Mouse (Mus musculus) kidney, embryonic 15.5 days (tissue): ENCODE data around the gene Tcfl5. TPM values are rescaled to one million over a fixed set of nuclear protein-coding genes. Genes with fewer than 3 reads are reported as not detected.

Experiments
- ATAC-seq: fragments of 200-750 bp; cut with Nextera tagmentation; replicated peaks from 2 replicates; pipeline ENCODE4 v1.8.0; 2017; ENCODE audit warnings: moderate TSS enrichment; ENCODE audit not compliant: low FRiP score
- H3K27ac ChIP-seq: fragments of 300-500 bp; sonication (generic); 2 replicates; pipeline ENCODE4 v1.5.1; 2015; ENCODE audit warnings: mild to moderate bottlenecking, inconsistent platforms
- H3K27me3 ChIP-seq: fragments of 300-500 bp; sonication (generic); 2 replicates; pipeline ENCODE4 v1.6.1; 2015; ENCODE audit warnings: inconsistent platforms
- H3K36me3 ChIP-seq: fragments of 300-500 bp; sonication (generic); 2 replicates; pipeline ENCODE4 v1.6.1; 2015; ENCODE audit warnings: inconsistent platforms
- H3K4me1 ChIP-seq: fragments of 300-500 bp; sonication (generic); 2 replicates; pipeline ENCODE4 v1.6.1; 2015; ENCODE audit warnings: inconsistent platforms
- H3K4me2 ChIP-seq: fragments of 300-500 bp; sonication (generic); 2 replicates; pipeline ENCODE4 v1.6.1; 2015; ENCODE audit warnings: moderate library complexity, mild to moderate bottlenecking, inconsistent platforms
- H3K4me3 ChIP-seq: fragments of 300-500 bp; sonication (generic); replicated peaks from 2 replicates; pipeline ENCODE4 v1.5.1; 2015; ENCODE audit warnings: mild to moderate bottlenecking, inconsistent platforms
- H3K9ac ChIP-seq: fragments of 300-500 bp; sonication (generic); 2 replicates; pipeline ENCODE4 v1.6.1; 2015; ENCODE audit warnings: mild to moderate bottlenecking, inconsistent platforms
- H3K9me3 ChIP-seq: fragments of 300-500 bp; sonication (generic); replicated peaks from 2 replicates; pipeline ENCODE4 v1.6.1; 2016; ENCODE audit warnings: inconsistent platforms
- WGBS: fragments of 180-500 bp; shearing (Covaris S2); methylation state at CpG from one replicate; pipeline ENCODE4 v1.1.7; 2015; ENCODE audit warnings: mixed read lengths; 5-methylcytosine and 5-hydroxymethylcytosine counted together
- polyA plus RNA-seq: library from polyadenylated mRNA; unstranded; fragments of >200 nt; fragmentation: Nextera tagmentation; extraction: Ambion mirVana; gene quantifications from 2 replicates; pipeline ENCODE4 v1.2.1, GENCODE M21; 2015

Tcfl5 gene
- polyA plus RNA-seq, 1 experiment from 2014 or later = 0.23 TPM

- 39% methylated on average over 6 of the region's 6 CpGs for WGBS
- peaks cover 11% of the 10 kb centered on the region for H3K4me1 ChIP-seq
- no peaks in the 10 kb centered on the region for H3K36me3 ChIP-seq
These were observed 12.6 kb upstream of the Tcfl5 start for GRCm38 (mm10) chr2:180655150-180655549.

GRCm38 (mm10) chr2:180654666-180655065 lies 12.2 kb upstream of the Tcfl5 start:
- Histone ChIP-seq H3K27me3 (peaks cover 4% of the 10 kb centered on the region; the same call in 1 of the 2 replicates), H3K36me3 (no peaks in the 10 kb centered on the region), H3K4me3 (no peak overlapping the region), H3K4me1 (peaks cover 6% of the 10 kb centered on the region), H3K9ac (no peak overlapping the region), H3K9me3 (no peaks in the 10 kb centered on the region), H3K4me2 (no peak overlapping the region), H3K27ac (no peak overlapping the region)
- no peak for ATAC-seq
- 79% methylated on average over 7 of the region's 7 CpGs for WGBS

More at GRCm38 (mm10) chr2:180655150-180655549, 12.6 kb upstream of the Tcfl5 start:
- Histone ChIP-seq H3K9ac (no peak overlapping the region), H3K4me3 (no peak overlapping the region), H3K9me3 (no peaks in the 10 kb centered on the region), H3K27me3 (peaks cover 3% of the 10 kb centered on the region; the same call in 1 of the 2 replicates), H3K4me2 (no peak overlapping the region), H3K27ac (no peak overlapping the region)
- ATAC-seq = 0 out of 2 replicates have a peak, but pooled peaks have one; percentile 46

GRCm38 (mm10) chr2:180646841-180647240 lies 4.3 kb upstream of the Tcfl5 start:
- H3K4me1 ChIP-seq = peaks cover 4% of the 10 kb centered on the region
- no peak overlapping the region for H3K27ac ChIP-seq
- H3K36me3 ChIP-seq = no peaks in the 10 kb centered on the region
- no peak overlapping the region for H3K9ac ChIP-seq
- H3K4me3 ChIP-seq = no peak overlapping the region
- peaks cover 41% of the 10 kb centered on the region for H3K27me3 ChIP-seq
- peaks cover 11% of the 10 kb centered on the region for H3K9me3 ChIP-seq
- ATAC-seq = no peak
- no peak overlapping the region for H3K4me2 ChIP-seq

- no peak for ATAC-seq
- Histone ChIP-seq H3K27me3 (peaks cover 65% of the 10 kb centered on the region), H3K4me1 (peaks cover 7% of the 10 kb centered on the region), H3K9ac (no peak overlapping the region), H3K4me3 (no peak overlapping the region), H3K4me2 (no peak overlapping the region), H3K36me3 (no peaks in the 10 kb centered on the region), H3K27ac (no peak overlapping the region), H3K9me3 (peaks cover 11% of the 10 kb centered on the region)
These were observed 1.1 kb upstream of the Tcfl5 start for GRCm38 (mm10) chr2:180643626-180644025.

- H3K27ac ChIP-seq = no peak overlapping the region
- peaks cover 70% of the 10 kb centered on the region for H3K27me3 ChIP-seq
- H3K4me1 ChIP-seq = peaks cover 7% of the 10 kb centered on the region
- H3K9me3 ChIP-seq = peaks cover 11% of the 10 kb centered on the region
- peak overlapping the region; percentile 56 for H3K4me2 ChIP-seq
- H3K4me3 ChIP-seq = peak overlapping the region; percentile 42
- H3K9ac ChIP-seq = no peak overlapping the region
- no peaks in the 10 kb centered on the region for H3K36me3 ChIP-seq
- WGBS = 4% methylated on average over 98 of the region's 112 CpGs
- ATAC-seq = peak; percentile 58; the same call in 1 of the 2 replicates
These were observed 643 bp downstream of the Tcfl5 start for GRCm38 (mm10) chr2:180641576-180642554.

- ATAC-seq = no peak
- Histone ChIP-seq H3K36me3 (no peaks in the 10 kb centered on the region), H3K4me2 (no peak overlapping the region), H3K9me3 (no peaks in the 10 kb centered on the region), H3K4me3 (no peak overlapping the region), H3K4me1 (no peaks in the 10 kb centered on the region), H3K27me3 (no peaks in the 10 kb centered on the region), H3K27ac (no peak overlapping the region), H3K9ac (no peak overlapping the region)
- WGBS = 73% methylated on average over 2 of the region's 2 CpGs
These were observed 30.6 kb downstream of the Tcfl5 start for GRCm38 (mm10) chr2:180611882-180612281.

GRCm38 (mm10) chr2:180610283-180610682 lies 32.2 kb downstream of the Tcfl5 start:
- Histone ChIP-seq H3K9ac (no peak overlapping the region), H3K4me3 (no peak overlapping the region), H3K4me1 (no peaks in the 10 kb centered on the region), H3K27me3 (no peaks in the 10 kb centered on the region), H3K4me2 (no peak overlapping the region), H3K27ac (no peak overlapping the region), H3K36me3 (no peaks in the 10 kb centered on the region), H3K9me3 (no peaks in the 10 kb centered on the region)
- ATAC-seq = no peak
- WGBS = 82% methylated on average over 4 of the region's 4 CpGs

- Histone ChIP-seq H3K4me1 (peaks cover 8% of the 10 kb centered on the region; the same call in 1 of the 2 replicates), H3K9me3 (no peaks in the 10 kb centered on the region), H3K4me2 (no peak overlapping the region), H3K9ac (no peak overlapping the region), H3K27me3 (peaks cover 6% of the 10 kb centered on the region; the same call in 1 of the 2 replicates), H3K36me3 (no peaks in the 10 kb centered on the region), H3K27ac (no peak overlapping the region), H3K4me3 (no peak overlapping the region)
- ATAC-seq = no peak
- WGBS = 56% methylated on average over 6 of the region's 6 CpGs
These were observed 37.7 kb downstream of the Tcfl5 start for GRCm38 (mm10) chr2:180604781-180605180.

GRCm38 (mm10) chr2:180600569-180601021 lies 41.9 kb downstream of the Tcfl5 start:
- 23% methylated on average over 9 of the region's 9 CpGs for WGBS
- Histone ChIP-seq H3K9ac (no peak overlapping the region), H3K9me3 (no peaks in the 10 kb centered on the region), H3K36me3 (peaks cover 7% of the 10 kb centered on the region), H3K4me3 (no peak overlapping the region), H3K4me1 (peaks cover 19% of the 10 kb centered on the region), H3K27me3 (peaks cover 35% of the 10 kb centered on the region), H3K27ac (no peak overlapping the region), H3K4me2 (no peak overlapping the region)
- no peak for ATAC-seq

- Histone ChIP-seq H3K27me3 (peaks cover 35% of the 10 kb centered on the region), H3K4me3 (peak overlapping the region; percentile 38), H3K36me3 (peaks cover 31% of the 10 kb centered on the region), H3K27ac (0 out of 2 replicates have a peak overlapping the region, but pooled peaks have one; percentile 23), H3K9ac (peak overlapping the region; percentile 35), H3K9me3 (no peaks in the 10 kb centered on the region), H3K4me2 (peak overlapping the region; percentile 68), H3K4me1 (peaks cover 19% of the 10 kb centered on the region)
- ATAC-seq = peak; percentile 75
- WGBS = 2% methylated on average over 40 of the region's 41 CpGs
These were observed 44.3 kb downstream of the Tcfl5 start for GRCm38 (mm10) chr2:180598157-180598705.

- Histone ChIP-seq H3K4me1 (peaks cover 19% of the 10 kb centered on the region), H3K27ac (0 out of 2 replicates have a peak within 1 kb of the TSS, but pooled peaks have one; percentile 23), H3K27me3 (peaks cover 35% of the 10 kb centered on the region), H3K4me3 (peak within 1 kb of the TSS; percentile 38), H3K9ac (peak within 1 kb of the TSS; percentile 35), H3K9me3 (no peaks in the 10 kb centered on the region), H3K4me2 (peak within 1 kb of the TSS; percentile 68), H3K36me3 (peaks cover 38% of the 10 kb centered on the region)
- no peak for ATAC-seq
- WGBS = 51% methylated on average over 4 of the region's 4 CpGs
These were observed 45.0 kb downstream of the Tcfl5 start, which contains the start of gene Col9a3 for GRCm38 (mm10) chr2:180597490-180597889. Gene Col9a3 (plus strand): TSS chr2:180597790.
